Mouse (Mus musculus): ENCODE measurements around the gene Gm12258.
"Not testable (repeated sequence)": the region's sequence is repeated elsewhere in the genome, so short reads cannot be mapped to it uniquely, and the experiment has no call there.

The Gm12258 gene

DNA sequence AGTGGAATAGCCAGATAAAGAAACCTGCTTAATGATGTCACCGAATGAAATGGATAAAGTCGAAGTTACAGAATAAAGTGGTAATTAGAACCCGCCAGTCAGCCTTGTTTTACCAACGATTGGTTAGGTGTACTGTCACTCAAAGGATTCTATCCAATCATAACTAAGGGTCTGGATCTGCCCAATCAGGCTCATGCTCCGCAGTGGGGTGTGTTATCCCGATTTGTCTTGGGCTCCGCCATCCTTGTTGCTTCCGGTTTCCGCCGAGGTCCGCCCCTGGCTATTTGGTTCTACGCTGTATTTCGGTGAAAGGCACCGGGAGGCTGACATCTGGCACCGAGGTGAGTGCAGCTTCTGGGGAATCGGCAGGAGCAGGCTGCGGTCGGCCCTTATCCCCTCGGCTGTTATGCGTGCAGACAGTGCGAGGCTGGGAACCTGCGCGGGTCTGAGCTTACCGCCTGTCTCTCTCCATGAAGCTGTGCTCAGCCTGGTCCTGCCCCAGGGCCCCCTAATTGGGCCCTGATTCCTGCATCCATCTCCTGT is at the start of gene Gm12258:
Gene Gm12258, plus strand, starts transcription at position 240 of the 543 bp plus-strand sequence.
- peak; percentile 86 for DNase-seq (ENCODE audit: low spot score)

DNA sequence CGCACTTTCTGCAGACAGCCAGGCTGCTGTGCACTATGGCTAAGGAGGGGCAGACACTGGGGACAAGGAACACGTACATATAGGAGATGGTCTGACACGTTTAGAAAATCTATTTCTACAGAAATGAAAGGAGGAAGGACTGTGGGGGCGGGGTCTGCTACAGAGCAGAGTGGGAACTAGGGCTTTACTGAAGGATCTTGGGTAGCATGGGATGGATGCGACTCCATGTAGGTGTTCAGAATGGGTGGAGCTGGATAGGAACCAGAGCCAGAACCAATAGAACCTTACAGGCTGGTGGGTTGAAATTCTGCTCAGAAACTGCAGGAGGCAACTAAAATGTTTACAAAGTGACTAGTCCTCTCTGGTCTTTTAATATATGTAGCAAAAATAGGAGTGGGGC is 47.2 kb upstream of the Gm12258 start:
- DNase-seq (ENCODE audit: low spot score) = no peak

DNA sequence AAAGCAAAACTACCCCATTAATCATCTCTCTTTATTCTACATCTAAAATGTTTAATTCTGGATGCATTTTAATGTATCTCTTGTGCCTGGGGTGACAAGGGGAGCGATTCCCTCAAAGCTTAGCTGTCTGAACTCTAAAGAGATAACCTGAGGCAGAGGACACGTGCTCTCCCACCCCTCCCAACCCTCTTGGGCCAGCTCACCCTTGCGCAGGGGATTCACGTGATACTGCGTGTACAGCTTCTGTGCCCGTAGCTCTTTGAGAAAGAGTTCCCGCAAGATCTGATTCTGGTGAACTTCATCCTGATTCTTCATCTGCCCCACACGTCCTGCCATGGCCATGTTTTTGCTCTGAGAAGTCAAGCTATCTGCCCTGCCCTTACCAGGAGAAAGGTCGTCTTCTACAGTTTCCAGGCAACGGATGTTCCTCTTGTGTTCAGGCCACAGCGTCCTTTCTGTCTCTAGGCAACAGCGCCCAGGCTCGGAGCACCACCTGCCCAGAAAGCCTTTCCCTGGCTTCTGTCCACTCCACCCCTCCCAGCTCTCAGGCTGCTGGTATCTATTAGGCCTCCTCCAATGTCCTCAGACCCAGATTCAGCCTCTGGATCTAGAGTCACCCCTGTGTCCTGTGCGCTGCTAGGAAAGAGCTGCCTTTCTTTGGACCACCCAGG is 45.3 kb upstream of the Gm12258 start, which contains the start of gene Fam183b:
Gene Fam183b, minus strand, starts transcription at position 403 of the 671 bp plus-strand sequence.
- peak; percentile 2 for DNase-seq (ENCODE audit: low spot score)

GRCm38 (mm10) chr11:58803871-58804270 is 43.1 kb upstream of the Gm12258 start:
- no peak for DNase-seq (ENCODE audit: low spot score)

GRCm38 (mm10) chr11:58804393-58804792 is 42.6 kb upstream of the Gm12258 start:
- DNase-seq (ENCODE audit: low spot score) = no peak

GRCm38 (mm10) chr11:58812001-58812400 is 35.0 kb upstream of the Gm12258 start:
- no peak for DNase-seq (ENCODE audit: low spot score)

DNA sequence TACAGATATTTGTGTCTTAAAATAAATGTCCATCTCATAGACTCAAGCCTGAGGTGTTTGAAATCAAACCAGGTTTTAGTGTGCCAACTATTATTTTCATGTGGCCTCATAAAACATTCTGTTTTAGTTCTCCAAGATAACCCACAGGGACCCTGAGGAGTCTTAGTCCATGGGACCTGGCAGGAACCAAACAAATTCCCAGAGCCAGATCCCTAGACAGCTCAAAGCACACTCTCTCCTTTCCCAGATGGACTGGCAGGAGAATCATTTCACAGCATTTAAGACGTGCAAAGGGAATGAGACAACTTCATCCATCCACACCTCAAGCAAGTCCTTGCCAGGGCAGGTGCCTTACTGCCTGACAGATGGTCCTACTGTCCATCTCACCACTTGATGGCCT is 32.3 kb upstream of the Gm12258 start, which contains the start of gene Olfr313:
Gene Olfr313, plus strand, starts transcription at position 301 of the 400 bp plus-strand sequence.
- DNase-seq (ENCODE audit: low spot score) = not testable (repeated sequence)

GRCm38 (mm10) chr11:58815676-58816075 is 31.3 kb upstream of the Gm12258 start:
- DNase-seq (ENCODE audit: low spot score) = no peak

DNA sequence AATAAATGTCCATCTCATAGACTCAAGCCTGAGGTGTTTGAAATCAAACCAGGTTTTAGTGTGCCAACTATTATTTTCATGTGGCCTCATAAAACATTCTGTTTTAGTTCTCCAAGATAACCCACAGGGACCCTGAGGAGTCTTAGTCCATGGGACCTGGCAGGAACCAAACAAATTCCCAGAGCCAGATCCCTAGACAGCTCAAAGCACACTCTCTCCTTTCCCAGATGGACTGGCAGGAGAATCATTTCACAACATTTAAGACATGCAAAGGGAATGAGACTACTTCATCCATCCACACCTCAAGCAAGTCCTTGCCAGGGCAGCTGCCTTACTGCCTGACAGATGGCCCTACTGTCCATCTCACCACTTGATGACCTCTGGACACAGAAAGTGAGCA is 18.0 kb upstream of the Gm12258 start, which contains the start of gene Olfr312:
Gene Olfr312, plus strand, starts transcription at position 301 of the 400 bp plus-strand sequence.
- not testable (repeated sequence) for DNase-seq (ENCODE audit: low spot score)

DNA sequence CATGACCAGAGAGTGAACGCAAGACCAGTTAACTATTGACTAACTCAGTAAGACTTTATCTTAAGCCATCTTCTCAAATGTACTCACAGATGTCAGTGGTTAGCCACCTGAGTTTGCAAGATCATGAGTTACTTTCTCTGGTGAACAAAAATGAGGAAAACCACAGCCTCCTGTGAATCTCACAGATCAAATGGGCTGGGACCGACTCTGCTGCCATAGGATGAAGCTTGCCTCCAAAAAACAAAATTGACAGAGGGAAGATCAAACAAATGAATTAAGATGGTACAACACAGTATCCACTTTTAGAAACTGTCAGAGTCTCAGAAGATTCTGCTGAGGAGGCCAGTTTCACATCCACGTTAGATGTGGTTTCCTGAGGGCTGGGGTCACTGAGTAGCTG is 17.2 kb upstream of the Gm12258 start:
- DNase-seq (ENCODE audit: low spot score) = no peak

GRCm38 (mm10) chr11:58832541-58832940 is 14.4 kb upstream of the Gm12258 start:
- not testable (repeated sequence) for DNase-seq (ENCODE audit: low spot score)

DNA sequence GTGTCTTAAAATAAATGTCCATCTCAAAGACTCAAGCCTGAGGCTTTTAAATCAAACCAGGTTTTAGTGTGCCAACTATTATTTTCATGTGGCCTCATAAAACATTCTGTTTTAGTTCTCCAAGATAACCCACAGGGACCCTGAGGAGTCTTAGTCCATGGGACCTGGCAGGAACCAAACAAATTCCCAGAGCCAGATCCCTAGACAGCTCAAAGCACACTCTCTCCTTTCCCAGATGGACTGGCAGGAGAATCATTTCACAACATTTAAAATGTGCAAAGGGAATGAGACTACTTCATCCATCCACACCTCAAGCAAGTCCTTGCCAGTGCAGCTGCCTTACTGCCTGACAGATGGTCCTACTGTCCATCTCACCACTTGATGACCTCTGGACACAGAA is 8.0 kb upstream of the Gm12258 start, which contains the start of gene Olfr311:
Gene Olfr311, plus strand, starts transcription at position 301 of the 400 bp plus-strand sequence.
- DNase-seq (ENCODE audit: low spot score) = not testable (repeated sequence)

DNA sequence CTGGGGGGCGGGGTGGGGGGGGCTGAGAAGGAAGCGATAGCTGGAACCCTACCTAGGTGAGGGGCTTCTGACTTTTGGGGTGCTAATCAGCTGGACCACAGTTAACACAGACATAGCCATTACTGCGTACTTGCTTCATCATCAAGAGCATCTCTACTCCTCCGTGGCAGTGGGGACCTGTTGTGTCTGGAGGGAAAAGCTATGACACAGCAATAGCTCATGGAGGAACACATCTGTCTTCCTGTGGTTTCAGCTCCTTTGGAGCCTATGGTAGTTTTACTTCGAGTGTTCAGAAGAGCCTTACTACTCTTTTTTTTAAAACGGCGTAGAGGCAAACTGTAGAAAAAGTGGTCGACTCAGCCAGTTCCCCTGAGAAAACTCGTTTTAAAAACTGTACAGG is 678 bp downstream of the Gm12258 start:
- no peak for DNase-seq (ENCODE audit: low spot score)

- no peak for DNase-seq (ENCODE audit: low spot score)
Measured at GRCm38 (mm10) chr11:58849731-58850130, 2.8 kb downstream of the Gm12258 start.

GRCm38 (mm10) chr11:58860744-58861143 is 13.8 kb downstream of the Gm12258 start:
- no peak for DNase-seq (ENCODE audit: low spot score)

DNA sequence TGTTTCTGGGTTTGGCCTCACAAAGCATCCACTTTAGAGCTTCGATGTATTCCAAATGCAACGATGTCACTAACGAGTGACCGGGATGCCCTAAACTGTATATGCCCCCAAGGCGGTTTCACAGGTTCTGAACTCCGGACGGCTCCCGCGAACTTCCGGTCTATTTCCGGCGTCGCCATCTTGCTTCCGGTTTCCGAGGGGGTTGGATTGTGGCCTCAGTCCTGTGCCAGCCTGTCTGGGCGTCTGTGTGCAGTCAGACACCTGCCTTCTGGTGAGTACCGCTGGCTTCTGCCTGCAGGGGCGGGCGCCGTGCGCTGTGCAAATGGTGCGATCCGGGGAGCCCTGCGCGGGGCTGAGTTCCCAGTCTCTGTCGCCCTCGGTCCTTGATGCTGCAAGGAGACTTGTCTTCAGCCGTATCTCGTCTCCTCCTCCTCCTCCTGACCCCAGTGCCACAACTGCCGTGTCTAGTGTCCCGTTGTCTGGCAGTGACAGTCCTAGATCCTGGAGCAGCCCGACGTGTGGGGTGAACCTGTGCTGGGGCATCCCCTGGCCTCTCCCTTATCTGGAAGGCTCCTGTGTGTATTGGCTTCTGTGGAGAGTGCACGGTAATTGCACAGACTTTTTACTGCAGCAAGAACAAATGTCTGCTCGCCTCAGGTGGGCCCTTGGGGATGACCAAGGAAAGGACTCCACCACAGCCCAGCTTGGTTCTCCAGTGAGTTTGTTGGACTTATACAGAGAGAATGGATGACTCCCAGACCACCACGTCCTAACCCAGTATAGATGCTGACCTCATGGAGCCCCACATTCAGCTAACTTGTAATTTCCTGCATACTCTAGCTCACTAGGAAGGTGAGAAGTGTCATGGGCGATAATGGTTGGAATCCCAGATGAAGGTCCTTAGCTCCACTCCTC is 20.3 kb downstream of the Gm12258 start, which contains the start of gene 2810021J22Rik:
Gene 2810021J22Rik, plus strand, starts transcription at position 178 of the 915 bp plus-strand sequence.
- DNase-seq (ENCODE audit: low spot score) = peak; percentile 69

DNA sequence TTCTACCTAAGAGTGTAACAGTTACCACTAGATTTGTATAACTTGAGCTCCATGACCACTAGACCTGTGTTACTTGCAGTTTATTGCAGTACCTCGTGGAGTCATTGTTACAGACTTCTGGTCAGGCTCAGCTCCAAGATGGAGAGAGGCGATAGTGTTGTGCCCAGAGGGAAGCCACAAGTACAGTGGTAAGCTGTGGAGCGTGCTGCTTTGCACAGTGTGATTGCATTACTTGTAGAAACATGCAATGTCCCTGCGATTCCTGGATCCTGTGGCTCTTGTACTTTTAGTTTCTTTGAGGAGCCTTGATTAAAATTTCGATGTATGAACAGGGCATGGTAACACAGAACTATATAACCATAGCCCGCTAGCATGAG is 21.0 kb downstream of the Gm12258 start:
- no peak for DNase-seq (ENCODE audit: low spot score)

- no peak for DNase-seq (ENCODE audit: low spot score)
Measured at GRCm38 (mm10) chr11:58870961-58871360, 24.0 kb downstream of the Gm12258 start.

GRCm38 (mm10) chr11:58883756-58884155 is 36.8 kb downstream of the Gm12258 start:
- DNase-seq (ENCODE audit: low spot score) = no peak

- DNase-seq (ENCODE audit: low spot score) = no peak
Measured at GRCm38 (mm10) chr11:58890511-58890910, 43.6 kb downstream of the Gm12258 start.

GRCm38 (mm10) chr11:58894456-58894855 is 47.5 kb downstream of the Gm12258 start:
- DNase-seq (ENCODE audit: low spot score) = no peak

GRCm38 (mm10) chr11:58897485-58897884 is 50.5 kb downstream of the Gm12258 start:
- no peak for DNase-seq (ENCODE audit: low spot score)

Data from ovary, postnatal 14 days (tissue).